Mouse (Mus musculus): ENCODE measurements around the gene Mrpl14. TPM values are rescaled to one million over a fixed set of nuclear protein-coding genes. Genes with fewer than 3 reads are reported as not detected.

Gene Mrpl14
- polyA plus RNA-seq (2014; fragmentation: Illumina TruSeq; extraction: RNeasy Lipid Tissue Mini Kit (QIAGEN cat#74804); ENCODE audit: insufficient read depth, low read depth, low replicate concordance): 159 TPM

GRCm38 (mm10) chr17:45686093-45686619 lies at the start of gene Mrpl14:
Mrpl14 (plus strand) TSS chr17:45686322.

GRCm38 (mm10) chr17:45659225-45659624 lies 26.9 kb upstream of the Mrpl14 start, which contains the start of gene Capn11:
Capn11 (minus strand) TSS chr17:45659325.

GRCm38 (mm10) chr17:45686716-45687115 lies 594 bp downstream of the Mrpl14 start, which contains the start of gene Tmem63b:
Tmem63b (minus strand) TSS chr17:45686905.

GRCm38 (mm10) chr17:45733735-45734301 lies 47.7 kb downstream of the Mrpl14 start, which contains the start of gene 1600014C23Rik:
1600014C23Rik (minus strand) TSS chr17:45733844.

Other genes starting within 250 kb of the Mrpl14 start
- gene Spats1, start 210.9 kb upstream of the Mrpl14 start, polyA plus RNA-seq (2014; fragmentation: Illumina TruSeq; extraction: RNeasy Lipid Tissue Mini Kit (QIAGEN cat#74804); ENCODE audit: insufficient read depth, low read depth, low replicate concordance): not detected
- gene Aars2, start 179.5 kb upstream of the Mrpl14 start, polyA plus RNA-seq (2014; fragmentation: Illumina TruSeq; extraction: RNeasy Lipid Tissue Mini Kit (QIAGEN cat#74804); ENCODE audit: insufficient read depth, low read depth, low replicate concordance): 4.0 TPM
- 3.3 TPM for gene Tcte1, start 162.9 kb upstream of the Mrpl14 start, polyA plus RNA-seq (2014; fragmentation: Illumina TruSeq; extraction: RNeasy Lipid Tissue Mini Kit (QIAGEN cat#74804); ENCODE audit: insufficient read depth, low read depth, low replicate concordance)
- gene Tmem151b, start 136.6 kb upstream of the Mrpl14 start, polyA plus RNA-seq (2014; fragmentation: Illumina TruSeq; extraction: RNeasy Lipid Tissue Mini Kit (QIAGEN cat#74804); ENCODE audit: insufficient read depth, low read depth, low replicate concordance): not detected
- gene Nfkbie, start 130.6 kb upstream of the Mrpl14 start, polyA plus RNA-seq (2014; fragmentation: Illumina TruSeq; extraction: RNeasy Lipid Tissue Mini Kit (QIAGEN cat#74804); ENCODE audit: insufficient read depth, low read depth, low replicate concordance): 5.7 TPM
- 41.1 TPM for gene Slc35b2, start 122.4 kb upstream of the Mrpl14 start, polyA plus RNA-seq (2014; fragmentation: Illumina TruSeq; extraction: RNeasy Lipid Tissue Mini Kit (QIAGEN cat#74804); ENCODE audit: insufficient read depth, low read depth, low replicate concordance)
- 638 TPM for gene Hsp90ab1, start 113.1 kb upstream of the Mrpl14 start, polyA plus RNA-seq (2014; fragmentation: Illumina TruSeq; extraction: RNeasy Lipid Tissue Mini Kit (QIAGEN cat#74804); ENCODE audit: insufficient read depth, low read depth, low replicate concordance)
- gene Slc29a1, start 86.7 kb upstream of the Mrpl14 start, polyA plus RNA-seq (2014; fragmentation: Illumina TruSeq; extraction: RNeasy Lipid Tissue Mini Kit (QIAGEN cat#74804); ENCODE audit: insufficient read depth, low read depth, low replicate concordance): 66.9 TPM
- not detected for gene Mymx, start 84.2 kb upstream of the Mrpl14 start, polyA plus RNA-seq (2014; fragmentation: Illumina TruSeq; extraction: RNeasy Lipid Tissue Mini Kit (QIAGEN cat#74804); ENCODE audit: insufficient read depth, low read depth, low replicate concordance)
- gene Capn11, start 27.0 kb upstream of the Mrpl14 start, polyA plus RNA-seq (2014; fragmentation: Illumina TruSeq; extraction: RNeasy Lipid Tissue Mini Kit (QIAGEN cat#74804); ENCODE audit: insufficient read depth, low read depth, low replicate concordance): 0.45 TPM
- gene Tmem63b, start 583 bp downstream of the Mrpl14 start, polyA plus RNA-seq (2014; fragmentation: Illumina TruSeq; extraction: RNeasy Lipid Tissue Mini Kit (QIAGEN cat#74804); ENCODE audit: insufficient read depth, low read depth, low replicate concordance): 29.4 TPM
- not detected for gene 1600014C23Rik, start 47.5 kb downstream of the Mrpl14 start, polyA plus RNA-seq (2014; fragmentation: Illumina TruSeq; extraction: RNeasy Lipid Tissue Mini Kit (QIAGEN cat#74804); ENCODE audit: insufficient read depth, low read depth, low replicate concordance)

All from lung, adult 10 weeks (tissue).